Mouse (Mus musculus): ENCODE measurements around the gene Mid1. TPM values are rescaled to one million over a fixed set of nuclear protein-coding genes. Genes with fewer than 3 reads are reported as not detected.

Gene Mid1
- polyA plus RNA-seq, 1 experiment from 2014 or later = 1.6 TPM

DNA sequence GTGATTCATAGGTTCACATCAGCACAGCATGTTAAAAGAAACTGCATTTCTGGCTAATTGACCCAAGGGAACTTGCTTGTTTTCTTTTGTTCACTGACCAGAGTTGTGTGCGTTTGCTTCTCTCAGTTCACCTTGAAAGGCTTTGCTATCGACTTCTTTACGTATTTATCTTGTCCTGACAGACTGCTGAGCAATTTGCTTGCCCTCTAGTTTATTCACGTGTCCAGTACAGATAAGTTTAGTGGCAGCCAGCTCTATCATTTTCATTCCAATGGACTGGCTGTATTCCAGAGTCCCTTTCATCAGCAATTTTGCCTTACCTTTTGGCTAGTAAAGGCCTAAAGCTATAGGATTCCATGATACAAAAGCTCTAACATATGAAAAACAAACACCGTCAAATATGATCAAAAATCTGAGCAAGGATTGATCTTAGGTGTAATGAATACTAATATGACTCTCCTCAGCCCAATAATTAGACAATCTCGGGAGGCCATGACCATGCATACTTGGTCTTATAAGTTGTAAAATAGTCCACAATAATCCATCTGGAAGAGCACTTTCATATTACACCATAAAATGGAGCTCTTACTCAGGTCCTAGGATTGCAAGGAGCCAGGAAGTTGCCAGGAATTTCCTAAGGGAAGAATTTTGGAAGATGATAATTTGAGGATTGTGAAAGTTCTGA lies 7.4 kb downstream of the Mid1 start:
- Histone ChIP-seq H3K9ac (replicated peaks) (no peak overlapping the region), H3K27me3 (ENCODE audit: insufficient read depth, low read length) (no peaks in the 10 kb centered on the region), H3K4me2 (ENCODE audit: low read depth, low read length) (no peak overlapping the region), H3K4me1 (ENCODE audit: insufficient read depth) (no peaks in the 10 kb centered on the region), H3K36me3 (replicated peaks; ENCODE audit: insufficient read depth, low read length) (no peaks in the 10 kb centered on the region), H3K9me3 (ENCODE audit: low read length) (no peaks in the 10 kb centered on the region), H3K4me3 (ENCODE audit: low read depth, low read length) (no peak overlapping the region), H3K27ac (ENCODE audit: low read depth) (no peak overlapping the region)
- peak; percentile 62 for ATAC-seq
- DNase-seq = no peak
- no peak for TF ChIP-seq CTCF (IDR thresholded peaks at IDR 0.05; ENCODE audit: low read depth)
- TF ChIP-seq EP300 (IDR thresholded peaks at IDR 0.05; ENCODE audit: low read depth) = peak; percentile 79
- WGBS (ENCODE audit: insufficient replicate concordance) = 56% methylated on average over 6 of the region's 6 CpGs

DNA sequence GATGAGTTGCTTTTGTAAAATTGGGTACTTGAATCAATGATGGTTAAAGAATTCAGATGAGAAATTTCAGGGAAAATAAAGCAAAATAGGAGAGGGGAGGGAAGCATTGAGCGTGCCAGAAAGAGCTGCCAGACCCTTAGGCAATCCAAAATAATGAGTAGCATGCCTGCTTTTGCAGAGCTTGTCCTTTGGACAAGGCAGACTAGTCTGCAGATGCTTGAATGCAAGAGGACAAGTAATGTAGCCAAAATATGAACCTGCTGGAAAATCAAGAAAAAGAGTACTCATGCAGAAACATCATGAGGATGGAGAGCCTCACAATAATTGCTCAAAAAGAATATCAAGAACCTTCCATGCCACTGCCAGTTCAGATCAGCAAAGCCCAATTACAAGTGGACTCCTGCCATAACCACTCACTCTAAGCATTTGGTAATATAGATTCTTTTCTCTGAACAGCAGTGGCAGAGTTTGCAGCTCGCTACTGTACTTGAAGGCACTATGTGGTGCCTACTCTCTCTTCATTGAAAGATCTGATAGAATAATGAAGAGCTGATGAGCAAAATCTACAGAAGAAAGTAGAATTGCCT lies 19.1 kb downstream of the Mid1 start:
- Histone ChIP-seq H3K36me3 (replicated peaks; ENCODE audit: insufficient read depth, low read length) (no peaks in the 10 kb centered on the region), H3K27ac (ENCODE audit: low read depth) (no peak overlapping the region), H3K9ac (replicated peaks) (no peak overlapping the region), H3K4me3 (ENCODE audit: low read depth, low read length) (no peak overlapping the region), H3K9me3 (ENCODE audit: low read length) (no peaks in the 10 kb centered on the region), H3K4me2 (ENCODE audit: low read depth, low read length) (no peak overlapping the region), H3K27me3 (ENCODE audit: insufficient read depth, low read length) (no peaks in the 10 kb centered on the region), H3K4me1 (ENCODE audit: insufficient read depth) (no peaks in the 10 kb centered on the region)
- TF ChIP-seq CTCF (IDR thresholded peaks at IDR 0.05; ENCODE audit: low read depth) = no peak
- no peak for TF ChIP-seq EP300 (IDR thresholded peaks at IDR 0.05; ENCODE audit: low read depth)
- no peak for ATAC-seq
- DNase-seq = no peak
- 74% methylated on average over 2 of the region's 2 CpGs for WGBS (ENCODE audit: insufficient replicate concordance)

DNA sequence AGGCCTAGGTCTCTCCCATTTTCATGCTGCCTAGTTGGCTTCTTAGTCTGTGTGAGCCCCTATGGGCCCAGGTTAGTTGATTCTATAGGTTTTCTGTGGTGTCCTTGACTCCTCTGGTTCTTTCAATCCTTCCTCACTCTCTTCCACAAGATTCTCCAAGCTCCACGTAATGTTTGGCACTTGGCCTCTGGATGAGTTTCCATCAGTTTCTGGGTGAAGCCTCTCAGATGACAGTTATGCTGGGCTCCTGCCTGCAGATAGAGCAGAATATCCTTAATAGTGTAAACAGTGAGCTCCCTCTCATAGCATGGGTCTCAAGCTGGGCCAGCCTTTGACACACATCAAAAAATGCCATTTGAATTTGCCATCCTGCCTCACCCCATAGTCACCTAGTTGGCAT lies 38.5 kb downstream of the Mid1 start:
- no peak for ATAC-seq
- DNase-seq = no peak
- TF ChIP-seq CTCF (IDR thresholded peaks at IDR 0.05; ENCODE audit: low read depth) (no peak), EP300 (IDR thresholded peaks at IDR 0.05; ENCODE audit: low read depth) (no peak)
- Histone ChIP-seq H3K36me3 (replicated peaks; ENCODE audit: insufficient read depth, low read length) (no peaks in the 10 kb centered on the region), H3K9ac (replicated peaks) (no peak overlapping the region), H3K27ac (ENCODE audit: low read depth) (no peak overlapping the region), H3K9me3 (ENCODE audit: low read length) (no peaks in the 10 kb centered on the region), H3K4me1 (ENCODE audit: insufficient read depth) (no peaks in the 10 kb centered on the region), H3K27me3 (ENCODE audit: insufficient read depth, low read length) (no peaks in the 10 kb centered on the region), H3K4me2 (ENCODE audit: low read depth, low read length) (no peak overlapping the region), H3K4me3 (ENCODE audit: low read depth, low read length) (no peak overlapping the region)
- 78% methylated on average over 1 of the region's 1 CpGs for WGBS (ENCODE audit: insufficient replicate concordance)

DNA sequence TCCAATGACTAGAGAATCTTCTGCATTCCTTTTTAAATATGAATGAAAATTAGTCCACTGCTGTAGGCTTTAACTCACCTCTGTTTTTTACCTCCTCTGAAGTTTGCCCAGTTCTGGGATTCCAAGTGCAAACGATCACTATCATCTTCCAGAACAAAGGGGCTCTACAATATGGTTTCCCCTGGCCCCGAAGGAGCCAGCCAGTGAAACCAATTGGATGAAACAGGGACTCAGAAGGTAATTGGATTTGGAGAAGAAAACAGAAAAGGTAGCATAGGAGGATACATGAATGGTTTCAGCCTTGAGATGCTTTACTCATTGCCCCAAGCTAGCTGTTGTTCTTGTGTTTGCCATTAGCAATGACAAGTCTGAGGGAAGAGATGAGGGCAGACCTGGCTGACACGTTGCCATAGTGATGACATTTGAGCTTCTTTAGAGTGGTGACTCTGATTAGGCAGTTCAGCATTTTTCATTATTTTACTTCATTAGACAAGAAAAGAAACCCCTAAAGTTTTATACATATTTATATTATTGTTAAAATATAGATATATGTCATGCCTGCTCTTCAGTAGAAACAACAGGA lies 50.5 kb downstream of the Mid1 start:
- no peaks in the 10 kb centered on the region for H3K36me3 ChIP-seq (replicated peaks; ENCODE audit: insufficient read depth, low read length)
- no peaks in the 10 kb centered on the region for H3K9me3 ChIP-seq (ENCODE audit: low read length)
- no peak overlapping the region for H3K27ac ChIP-seq (ENCODE audit: low read depth)
- H3K27me3 ChIP-seq (ENCODE audit: insufficient read depth, low read length) = no peaks in the 10 kb centered on the region
- no peak overlapping the region for H3K4me3 ChIP-seq (ENCODE audit: low read depth, low read length)
- DNase-seq (no peak), ATAC-seq (no peak)
- 61% methylated on average over 3 of the region's 3 CpGs for WGBS (ENCODE audit: insufficient replicate concordance)
- H3K4me1 ChIP-seq (ENCODE audit: insufficient read depth) = no peaks in the 10 kb centered on the region
- H3K9ac ChIP-seq (replicated peaks) = no peak overlapping the region
- TF ChIP-seq CTCF (IDR thresholded peaks at IDR 0.05; ENCODE audit: low read depth) = no peak
- no peak for TF ChIP-seq EP300 (IDR thresholded peaks at IDR 0.05; ENCODE audit: low read depth)
- H3K4me2 ChIP-seq (ENCODE audit: low read depth, low read length) = no peak overlapping the region

DNA sequence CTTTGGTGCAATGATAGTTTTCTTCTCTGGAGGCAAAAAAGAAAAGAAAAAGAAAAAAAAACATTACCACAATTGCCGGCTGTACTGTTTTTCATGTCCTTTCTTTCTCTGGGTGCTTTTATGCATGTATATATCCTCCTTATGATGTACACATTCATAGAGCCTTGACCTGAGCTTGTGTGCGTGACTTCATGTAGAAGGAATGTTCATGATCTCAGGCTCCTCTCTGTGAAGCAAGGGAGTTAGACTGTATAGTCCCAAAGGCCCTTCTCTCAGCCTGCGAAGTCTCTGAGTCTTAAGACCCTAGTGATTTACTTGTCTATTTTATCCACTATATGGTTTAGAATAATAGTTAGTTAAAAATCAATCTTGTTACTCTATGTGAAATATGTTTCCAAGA lies 73.0 kb downstream of the Mid1 start:
- WGBS (ENCODE audit: insufficient replicate concordance) = 69% methylated on average over 3 of the region's 3 CpGs
- DNase-seq (no peak), ATAC-seq (no peak)
- no peaks in the 10 kb centered on the region for H3K9me3 ChIP-seq (ENCODE audit: low read length)
- no peak overlapping the region for H3K27ac ChIP-seq (ENCODE audit: low read depth)
- 0 out of 2 replicates have a peak, but pooled peaks cover 3% of the 10 kb centered on the region for H3K27me3 ChIP-seq (ENCODE audit: insufficient read depth, low read length)
- no peaks in the 10 kb centered on the region for H3K36me3 ChIP-seq (replicated peaks; ENCODE audit: insufficient read depth, low read length)
- no peak overlapping the region for H3K4me3 ChIP-seq (ENCODE audit: low read depth, low read length)
- no peak overlapping the region for H3K4me2 ChIP-seq (ENCODE audit: low read depth, low read length)
- no peak overlapping the region for H3K9ac ChIP-seq (replicated peaks)
- H3K4me1 ChIP-seq (ENCODE audit: insufficient read depth) = no peaks in the 10 kb centered on the region
- no peak for TF ChIP-seq EP300 (IDR thresholded peaks at IDR 0.05; ENCODE audit: low read depth)
- no peak for TF ChIP-seq CTCF (IDR thresholded peaks at IDR 0.05; ENCODE audit: low read depth)

DNA sequence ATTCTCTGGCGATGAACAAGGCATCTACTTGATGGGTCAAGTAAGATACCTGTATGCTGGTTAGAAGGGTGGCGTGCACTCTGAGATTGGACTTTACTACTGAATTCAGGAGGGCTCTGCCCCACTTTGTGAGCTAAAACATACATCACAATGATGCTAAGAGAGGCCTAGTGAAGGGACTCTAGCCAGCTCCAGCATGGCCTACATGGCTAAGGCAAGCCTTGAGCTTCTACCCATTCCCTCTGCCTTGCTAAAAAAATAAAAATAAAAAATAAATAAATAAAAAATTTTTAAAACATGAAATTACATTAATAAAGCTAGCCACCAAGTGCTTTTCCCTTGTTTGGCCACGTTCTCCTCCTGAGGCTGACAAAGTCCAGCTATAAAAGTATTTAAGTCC lies 94.5 kb downstream of the Mid1 start, which contains the start of gene 4933400A11Rik:
TSS of gene 4933400A11Rik (minus strand) at position 101 of the 400 bp plus-strand sequence.
- Histone ChIP-seq H3K4me2 (ENCODE audit: low read depth, low read length) (no peak within 1 kb of the TSS), H3K27ac (ENCODE audit: low read depth) (no peak within 1 kb of the TSS), H3K9me3 (ENCODE audit: low read length) (no peaks in the 10 kb centered on the region), H3K36me3 (replicated peaks; ENCODE audit: insufficient read depth, low read length) (no peaks in the 10 kb centered on the region), H3K27me3 (ENCODE audit: insufficient read depth, low read length) (no peaks in the 10 kb centered on the region), H3K4me1 (ENCODE audit: insufficient read depth) (no peaks in the 10 kb centered on the region), H3K9ac (replicated peaks) (no peak within 1 kb of the TSS), H3K4me3 (ENCODE audit: low read depth, low read length) (no peak within 1 kb of the TSS)
- TF ChIP-seq CTCF (IDR thresholded peaks at IDR 0.05; ENCODE audit: low read depth) (no peak), EP300 (IDR thresholded peaks at IDR 0.05; ENCODE audit: low read depth) (no peak)
- ATAC-seq (no peak), DNase-seq (no peak)
- 74% methylated on average over 3 of the region's 3 CpGs for WGBS (ENCODE audit: insufficient replicate concordance)
